In genomic region chr6:61155718-61156117, GRCm38 (mm10) we compare ENCODE assay signal across 14 mouse cellular contexts. TPM values are rescaled to one million over a fixed set of nuclear protein-coding genes. Genes with fewer than 3 reads are reported as not detected.
"Had no signal": no experiment of that assay in that cellular context is flagged by ENCODE, and none has a peak within 500 bp of the region (broad histone marks: within the 10 kb centered on the region; RNA-seq: fewer than 3 reads in every experiment).

No protein-coding gene starts in this region.

- H3K36me3 ChIP-seq: kidney, embryonic 15.5 days; limb, embryonic 15.5 days; liver, embryonic 12.5 days; neural tube, embryonic 12.5 days had no signal

- H3K9ac ChIP-seq: kidney, embryonic 15.5 days; limb, embryonic 15.5 days; liver, embryonic 12.5 days; lung, embryonic 14.5 days; neural tube, embryonic 12.5 days had no signal

- DNase-seq: kidney, adult 2 months; kidney, postnatal 14 days; lung, embryonic 14.5 days; lung, postnatal 10 days; lung, postnatal 4 days; right cerebral cortex, postnatal 14 days; thymus, postnatal 36 days had no signal

- H3K27me3 ChIP-seq: kidney, embryonic 15.5 days; limb, embryonic 15.5 days; liver, embryonic 12.5 days; neural tube, embryonic 12.5 days had no signal

- H3K9me3 ChIP-seq: kidney, embryonic 15.5 days; limb, embryonic 15.5 days; liver, embryonic 12.5 days; neural tube, embryonic 12.5 days had no signal

- H3K4me3 ChIP-seq: kidney, embryonic 15.5 days; left cerebral cortex, adult 2 months; limb, embryonic 15.5 days; liver, embryonic 12.5 days; myocyte; neural tube, embryonic 12.5 days had no signal

- H3K4me1 ChIP-seq: kidney, embryonic 15.5 days; limb, embryonic 15.5 days; liver, embryonic 12.5 days; neural tube, embryonic 12.5 days had no signal

- ATAC-seq: liver, embryonic 12.5 days had no signal

- H3K27ac ChIP-seq: kidney, embryonic 15.5 days; left cerebral cortex, adult 2 months; limb, embryonic 15.5 days; liver, embryonic 12.5 days; neural tube, embryonic 12.5 days had no signal

- H3K4me2 ChIP-seq: kidney, embryonic 15.5 days; limb, embryonic 15.5 days; liver, embryonic 12.5 days; lung, embryonic 14.5 days; neural tube, embryonic 12.5 days had no signal

RNA-seq across cellular contexts. Expression of gene Ccser1, which starts 24.4 kb away (rescaled TPM):
- total RNA-seq: megakaryocyte, adult 5-6 weeks had no signal
